Mouse (Mus musculus) spleen, adult 2 months (tissue): ENCODE results near the gene Vamp4. TPM values are rescaled to one million over a fixed set of nuclear protein-coding genes. Genes with fewer than 3 reads are reported as not detected.
A peak's percentile ranks its signal among the peaks of the same experiment; 100 is the strongest.
"Not testable (repeated sequence)": the region's sequence is repeated elsewhere in the genome, so short reads cannot be mapped to it uniquely, and the experiment has no call there.

Source experiments
- DNase-seq, 2 experiments: peaks; one replicate each; pipeline versions ENCODE4 v3.0.0 to v3.0.0-alpha.2; 2012 to 2021; ENCODE audit warnings: low spot score in 2 of 2, low read depth in 1 of 2
- H3K27ac ChIP-seq: fragments of 200-500 bp; 2 replicates; pipeline ENCODE4 v1.5.1; 2012; ENCODE audit warnings: low read length, inconsistent platforms; ENCODE audit not compliant: insufficient read depth
- H3K27me3 ChIP-seq: fragments of 200-500 bp; 2 replicates; pipeline ENCODE4 v1.6.1; 2012; ENCODE audit warnings: mild to moderate bottlenecking, moderate library complexity, low read length, inconsistent platforms; ENCODE audit not compliant: control insufficient read depth, insufficient read depth
- H3K36me3 ChIP-seq: fragments of 200-500 bp; 2 replicates; pipeline ENCODE4 v1.6.1; 2012; ENCODE audit warnings: mild to moderate bottlenecking, low read length, inconsistent platforms; ENCODE audit not compliant: control insufficient read depth, insufficient read depth
- H3K4me1 ChIP-seq: fragments of 200-500 bp; 2 replicates; pipeline ENCODE4 v1.6.1; 2011; ENCODE audit warnings: inconsistent platforms; ENCODE audit not compliant: control insufficient read depth, insufficient read depth, insufficient read length
- H3K4me3 ChIP-seq: fragments of 200-500 bp; 2 replicates; pipeline ENCODE4 v1.5.1; 2011; ENCODE audit warnings: mild to moderate bottlenecking, inconsistent platforms; ENCODE audit not compliant: insufficient read depth, insufficient read length; ENCODE audit errors: extremely low read depth
- CTCF ChIP-seq: fragments of 200-500 bp; IDR thresholded peaks from 2 replicates; pipeline ENCODE4 v1.5.1; 2011; ENCODE audit warnings: mild to moderate bottlenecking, inconsistent platforms; ENCODE audit not compliant: insufficient read depth, insufficient read length, insufficient replicate concordance; ENCODE audit errors: extremely low read depth
- POLR2A ChIP-seq: fragments of 200-500 bp; IDR thresholded peaks from 2 replicates; pipeline ENCODE4 v1.6.1; 2011; ENCODE audit warnings: low read depth, low read length, inconsistent platforms
- WGBS: fragments of 180-500 bp; shearing (Covaris S2); methylation state at CpG from one replicate; pipeline ENCODE4 v1.1.7; 2018; 5-methylcytosine and 5-hydroxymethylcytosine counted together
- polyA plus RNA-seq: library from polyadenylated mRNA; depleted of rRNA; stranded (reverse); fragments of >200 nt; gene quantifications from 2 replicates; pipeline ENCODE4 v1.2.3, GENCODE M21; 2012

Vamp4 gene
- polyA plus RNA-seq, 1 experiment, result 6.8 TPM

DNA sequence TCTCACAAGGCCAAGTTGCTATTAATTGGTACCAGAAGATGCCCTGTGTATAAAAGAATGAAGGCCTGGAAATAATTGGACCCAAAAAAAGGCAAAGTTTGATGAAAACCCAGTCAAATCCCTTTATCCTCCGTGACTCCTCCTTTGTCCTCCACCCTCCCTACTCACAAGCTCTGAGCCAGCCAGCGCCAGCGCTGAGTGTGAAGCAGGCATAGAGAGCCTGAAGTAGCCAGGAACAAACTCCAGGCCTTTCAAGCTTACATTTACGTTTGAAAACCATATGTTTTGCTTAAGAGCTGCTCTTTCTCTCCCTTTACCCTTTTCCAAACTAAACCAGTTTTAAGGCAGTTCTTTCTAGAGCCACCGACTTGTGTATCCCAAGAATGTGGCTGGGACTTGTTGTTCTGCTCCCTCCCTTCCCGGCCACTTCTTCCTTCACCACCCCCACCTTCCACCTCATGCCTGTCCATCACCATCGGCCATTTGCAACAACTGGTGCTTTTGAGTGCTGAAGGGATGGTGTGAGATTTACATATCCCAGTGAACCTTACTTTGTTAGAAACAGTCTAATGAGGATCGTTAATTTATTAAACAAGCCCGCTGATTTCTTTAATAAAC, 39.4 kb downstream of the Vamp4 start:
- DNase-seq, result no peak
- Histone ChIP-seq H3K4me3 (no peak overlapping the region), H3K27ac (no peak overlapping the region), H3K27me3 (no peaks in the 10 kb centered on the region), H3K36me3 (no peaks in the 10 kb centered on the region), H3K4me1 (no peaks in the 10 kb centered on the region)
- 73% methylated on average over 9 of the region's 9 CpGs for WGBS
- TF ChIP-seq POLR2A (no peak), CTCF (no peak)

DNA sequence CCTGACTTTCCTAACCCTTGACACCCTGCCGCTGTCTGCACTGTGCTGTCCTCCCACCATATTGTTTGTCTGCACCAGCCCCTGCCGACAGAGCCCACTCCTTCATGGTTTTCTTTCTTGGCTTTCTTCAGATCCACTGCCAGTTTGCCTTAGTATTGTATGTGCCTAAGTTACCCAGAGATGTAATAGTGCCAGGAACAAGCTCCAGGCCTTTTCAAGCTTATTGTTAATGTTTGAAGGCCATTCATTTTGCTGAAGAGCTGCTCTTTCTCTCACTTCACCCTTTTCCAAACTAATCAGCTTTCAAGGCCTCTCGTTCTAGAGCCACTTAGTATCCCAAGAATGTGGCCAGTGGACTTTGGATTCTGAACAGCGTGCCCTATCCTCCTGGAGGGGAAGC, 40.9 kb downstream of the Vamp4 start:
- Histone ChIP-seq H3K4me3 (no peak overlapping the region), H3K27ac (no peak overlapping the region), H3K4me1 (no peaks in the 10 kb centered on the region), H3K36me3 (no peaks in the 10 kb centered on the region), H3K27me3 (no peaks in the 10 kb centered on the region)
- WGBS, result 88% methylated on average over 4 of the region's 4 CpGs
- TF ChIP-seq POLR2A (no peak), CTCF (no peak)
- no peak for DNase-seq

DNA sequence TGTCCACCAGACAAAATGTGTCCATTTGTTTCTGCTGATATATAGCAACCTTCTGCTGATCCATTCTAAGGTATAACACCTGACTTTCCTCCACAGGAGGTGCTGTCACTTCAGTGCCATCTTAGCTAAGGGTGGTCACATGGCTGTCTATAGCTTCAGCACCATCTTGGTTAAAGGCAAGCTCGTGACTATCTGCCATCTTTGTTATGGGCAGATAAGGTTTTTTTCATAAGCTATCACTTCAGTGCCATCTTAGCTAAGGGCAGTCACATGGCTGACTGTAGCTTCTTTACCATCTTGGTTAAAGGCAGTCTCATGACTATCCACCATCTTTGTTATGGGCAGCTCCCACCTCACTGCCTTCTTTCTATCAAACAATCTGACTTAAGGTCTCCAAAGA, 45.2 kb downstream of the Vamp4 start:
- WGBS, result 79% methylated on average over 1 of the region's 1 CpGs
- H3K27me3 ChIP-seq, result no peaks in the 10 kb centered on the region

DNA sequence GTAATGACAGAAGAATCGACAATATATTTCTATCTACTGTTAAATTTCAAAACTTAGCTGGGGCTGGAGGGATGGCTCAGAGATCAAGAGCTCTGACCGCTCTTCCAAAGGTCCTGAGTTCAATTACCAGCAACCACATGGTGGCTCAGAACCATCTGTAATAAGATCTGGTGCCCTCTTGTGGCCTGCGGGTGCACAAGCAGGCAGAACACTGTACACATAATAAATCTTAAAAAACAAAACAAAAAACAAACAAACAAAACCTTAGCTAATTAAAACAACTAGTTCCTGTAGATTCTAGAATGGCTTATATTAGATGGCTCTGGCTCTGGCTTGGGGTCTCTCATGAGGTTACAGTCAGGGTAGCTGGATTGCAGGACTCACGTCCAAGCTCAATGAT, 50.2 kb downstream of the Vamp4 start:
- H3K36me3 ChIP-seq, result no peaks in the 10 kb centered on the region
- WGBS, result 68% methylated on average over 4 of the region's 4 CpGs
- no peaks in the 10 kb centered on the region for H3K27me3 ChIP-seq
- H3K27ac ChIP-seq, result no peak overlapping the region
- DNase-seq, result no peak
- H3K4me1 ChIP-seq, result no peaks in the 10 kb centered on the region
- no peak overlapping the region for H3K4me3 ChIP-seq
- TF ChIP-seq POLR2A (no peak), CTCF (no peak)

More for the DNA sequence above, 45.2 kb downstream of the Vamp4 start:
- H3K4me1 ChIP-seq, result no peaks in the 10 kb centered on the region
- H3K36me3 ChIP-seq, result no peaks in the 10 kb centered on the region
- peak in 1 of 2 experiments; percentile 46 for DNase-seq
- H3K27ac ChIP-seq, result no peak overlapping the region
- no peak overlapping the region for H3K4me3 ChIP-seq
- TF ChIP-seq CTCF, result no peak
- TF ChIP-seq POLR2A, result no peak

GRCm38 (mm10) chr1:162623895-162624294, 53.6 kb downstream of the Vamp4 start:
- no peak overlapping the region for H3K27ac ChIP-seq
- no peak for TF ChIP-seq POLR2A
- TF ChIP-seq CTCF, result no peak
- WGBS, result 46% methylated on average over 4 of the region's 4 CpGs
- DNase-seq, result no peak
- H3K36me3 ChIP-seq, result no peaks in the 10 kb centered on the region
- H3K4me1 ChIP-seq, result no peaks in the 10 kb centered on the region
- H3K27me3 ChIP-seq, result no peaks in the 10 kb centered on the region
- no peak overlapping the region for H3K4me3 ChIP-seq

GRCm38 (mm10) chr1:162625229-162625628, 54.9 kb downstream of the Vamp4 start:
- peak; percentile 38 to 42 for DNase-seq
- WGBS, result 4% methylated on average over 7 of the region's 7 CpGs
- no peak overlapping the region for H3K4me3 ChIP-seq

GRCm38 (mm10) chr1:162627821-162628220, 57.5 kb downstream of the Vamp4 start:
- not testable (repeated sequence) for DNase-seq, H3K27ac ChIP-seq, H3K36me3 ChIP-seq, H3K4me1 ChIP-seq, H3K4me3 ChIP-seq, H3K27me3 ChIP-seq
- 84% methylated on average over 4 of the region's 4 CpGs for WGBS

More at GRCm38 (mm10) chr1:162625229-162625628, 54.9 kb downstream of the Vamp4 start:
- no peak for TF ChIP-seq CTCF
- no peak for TF ChIP-seq POLR2A
- H3K27me3 ChIP-seq, result no peaks in the 10 kb centered on the region
- no peaks in the 10 kb centered on the region for H3K4me1 ChIP-seq
- H3K27ac ChIP-seq, result no peak overlapping the region
- H3K36me3 ChIP-seq, result no peaks in the 10 kb centered on the region

GRCm38 (mm10) chr1:162628326-162628725, 58.0 kb downstream of the Vamp4 start:
- 96% methylated on average over 15 of the region's 15 CpGs for WGBS
- H3K27me3 ChIP-seq, H3K4me3 ChIP-seq, DNase-seq, H3K4me1 ChIP-seq, H3K27ac ChIP-seq, H3K36me3 ChIP-seq: not testable (repeated sequence)

GRCm38 (mm10) chr1:162635291-162635931, 65.1 kb downstream of the Vamp4 start:
- H3K27me3 ChIP-seq, H3K36me3 ChIP-seq, DNase-seq, H3K27ac ChIP-seq, H3K4me3 ChIP-seq, H3K4me1 ChIP-seq: not testable (repeated sequence)
- 63% methylated on average over 1 of the region's 1 CpGs for WGBS
